Mouse (Mus musculus) embryonic facial prominence, embryonic 12.5 days (tissue): ENCODE measurements at regions not wholly inside any gene's neighbourhood (a gene's known extent, or its start where the extent isn't known, plus 50 kb on each side); places are given as distances from the start of the nearest gene placed in this dataset.
"Not testable (repeated sequence)": the region's sequence is repeated elsewhere in the genome, so short reads cannot be mapped to it uniquely, and the experiment has no call there.

Experiments
- ATAC-seq: fragments of 200-750 bp; cut with Nextera tagmentation; 2 replicates; pipeline ENCODE4 v1.8.0; 2017; ENCODE audit not compliant: insufficient number of reproducible peaks, insufficient read depth, low FRiP score, low TSS enrichment
- H3K27ac ChIP-seq: fragments of 300-500 bp; sonication (generic); 2 replicates; pipeline ENCODE4 v1.5.1; 2016; ENCODE audit warnings: mild to moderate bottlenecking
- H3K27me3 ChIP-seq: fragments of 300-500 bp; sonication (generic); 2 replicates; pipeline ENCODE4 v1.6.1; 2016; ENCODE audit warnings: mild to moderate bottlenecking, moderate library complexity
- H3K36me3 ChIP-seq: fragments of 300-500 bp; sonication (generic); 2 replicates; pipeline ENCODE4 v1.6.1; 2016; ENCODE audit warnings: mild to moderate bottlenecking
- H3K4me1 ChIP-seq: fragments of 300-500 bp; sonication (generic); 2 replicates; pipeline ENCODE4 v1.6.1; 2016
- H3K4me2 ChIP-seq: fragments of 300-500 bp; sonication (generic); replicated peaks from 2 replicates; pipeline ENCODE4 v1.6.1; 2016; ENCODE audit warnings: mild to moderate bottlenecking, moderate library complexity
- H3K4me3 ChIP-seq: fragments of 300-500 bp; sonication (generic); 2 replicates; pipeline ENCODE4 v1.5.1; 2016; ENCODE audit warnings: mild to moderate bottlenecking
- H3K9ac ChIP-seq: fragments of 300-500 bp; sonication (generic); 2 replicates; pipeline ENCODE4 v1.6.1; 2016; ENCODE audit warnings: mild to moderate bottlenecking, moderate library complexity
- H3K9me3 ChIP-seq: fragments of 300-500 bp; sonication (generic); 2 replicates; pipeline ENCODE4 v1.6.1; 2016; ENCODE audit warnings: mild to moderate bottlenecking, moderate library complexity
- WGBS: fragments of 180-500 bp; shearing (Covaris S2); methylation state at CpG from one replicate; pipeline ENCODE4 v1.1.7; 2016; 5-methylcytosine and 5-hydroxymethylcytosine counted together

DNA sequence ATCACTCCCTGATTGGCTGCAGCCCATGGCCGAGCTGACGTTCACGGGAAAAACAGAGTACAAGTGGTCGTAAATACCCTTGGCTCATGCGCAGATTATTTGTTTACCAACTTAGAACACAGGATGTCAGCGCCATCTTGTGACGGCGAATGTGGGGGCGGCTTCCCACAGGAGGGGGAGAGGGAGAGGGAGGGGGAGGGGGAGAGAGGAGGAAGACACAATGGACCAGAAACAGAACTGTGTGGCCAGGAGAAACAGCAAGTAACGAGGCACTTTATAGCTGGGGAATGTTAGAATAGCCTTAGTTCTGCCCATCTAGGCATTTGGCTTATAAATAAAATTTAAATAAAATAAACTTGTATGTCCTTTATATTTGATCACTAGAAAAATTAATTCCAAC is 240.7 kb upstream of the Podxl start:
- not testable (repeated sequence) for H3K36me3 ChIP-seq, ATAC-seq, H3K4me2 ChIP-seq, H3K4me1 ChIP-seq, H3K9ac ChIP-seq, H3K27ac ChIP-seq, H3K9me3 ChIP-seq, H3K4me3 ChIP-seq, H3K27me3 ChIP-seq
- 78% methylated on average over 6 of the region's 10 CpGs for WGBS

DNA sequence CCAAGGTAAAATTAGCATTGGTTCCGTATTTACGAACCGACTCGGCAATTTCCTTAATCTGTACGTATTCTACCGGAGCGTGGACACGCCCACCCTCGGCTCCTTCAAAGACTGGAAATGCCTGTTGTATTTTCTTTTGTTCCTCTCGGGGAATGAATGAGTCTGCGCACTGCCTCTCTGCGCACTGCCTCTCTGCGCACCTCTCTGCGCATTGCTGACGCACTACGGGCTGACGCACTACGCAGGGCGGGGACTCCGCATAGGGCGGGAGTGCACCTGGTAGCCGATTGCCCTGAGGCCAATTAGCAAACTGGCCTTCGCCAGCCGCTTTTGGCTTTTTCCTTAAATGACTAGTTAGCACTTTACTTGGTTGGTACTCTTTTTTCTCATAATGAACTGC is 239.4 kb upstream of the Podxl start:
- not testable (repeated sequence) for H3K9me3 ChIP-seq, H3K36me3 ChIP-seq, H3K4me3 ChIP-seq, H3K9ac ChIP-seq, H3K4me1 ChIP-seq, H3K27me3 ChIP-seq, H3K4me2 ChIP-seq, ATAC-seq, H3K27ac ChIP-seq
- WGBS: 95% methylated on average over 13 of the region's 24 CpGs

- Histone ChIP-seq H3K4me1 (no peaks in the 10 kb centered on the region), H3K9ac (no peak overlapping the region), H3K36me3 (no peaks in the 10 kb centered on the region), H3K27ac (no peak overlapping the region), H3K4me2 (no peak overlapping the region), H3K27me3 (no peaks in the 10 kb centered on the region), H3K9me3 (no peaks in the 10 kb centered on the region), H3K4me3 (no peak overlapping the region)
- WGBS: 83% methylated on average over 7 of the region's 7 CpGs
- no peak for ATAC-seq
These were observed 227.8 kb upstream of the Podxl start for GRCm38 (mm10) chr6:31791547-31791946.

GRCm38 (mm10) chr6:31790906-31791305 is 227.1 kb upstream of the Podxl start:
- ATAC-seq: no peak
- Histone ChIP-seq H3K4me2 (no peak overlapping the region), H3K4me1 (no peaks in the 10 kb centered on the region), H3K27ac (no peak overlapping the region), H3K27me3 (no peaks in the 10 kb centered on the region), H3K9ac (no peak overlapping the region), H3K36me3 (no peaks in the 10 kb centered on the region), H3K4me3 (no peak overlapping the region), H3K9me3 (no peaks in the 10 kb centered on the region)
- WGBS: 72% methylated on average over 2 of the region's 2 CpGs

- ATAC-seq: no peak
- Histone ChIP-seq H3K36me3 (no peaks in the 10 kb centered on the region), H3K4me3 (no peak overlapping the region), H3K4me2 (no peak overlapping the region), H3K9ac (no peak overlapping the region), H3K27me3 (no peaks in the 10 kb centered on the region), H3K27ac (no peak overlapping the region), H3K9me3 (peaks cover 2% of the 10 kb centered on the region; the same call in 1 of the 2 replicates), H3K4me1 (no peaks in the 10 kb centered on the region)
- WGBS: 70% methylated on average over 3 of the region's 3 CpGs
These were observed 213.1 kb upstream of the Podxl start for GRCm38 (mm10) chr6:31776841-31777240.

DNA sequence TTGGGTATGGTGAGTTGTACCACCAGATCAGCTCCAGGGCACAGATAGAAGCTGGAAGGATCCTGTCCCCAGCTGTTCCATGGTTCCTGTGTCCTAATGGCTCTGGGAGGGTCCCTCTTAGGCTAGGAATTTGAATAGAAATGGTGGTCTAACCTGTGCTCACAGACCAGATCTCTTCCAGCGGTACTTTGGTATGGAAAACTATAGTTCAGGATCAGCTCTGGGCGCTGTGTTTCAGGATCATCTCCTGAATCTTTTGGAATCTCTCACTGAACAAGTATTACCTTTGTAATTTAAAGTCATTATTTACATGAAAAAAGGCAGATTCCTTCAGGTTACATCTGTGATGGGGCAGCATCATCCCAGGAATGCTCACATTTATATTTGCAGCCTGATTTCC is 208.1 kb upstream of the Podxl start:
- no peak overlapping the region for H3K4me2 ChIP-seq
- no peak overlapping the region for H3K9ac ChIP-seq
- H3K27ac ChIP-seq: no peak overlapping the region
- H3K27me3 ChIP-seq: no peaks in the 10 kb centered on the region
- ATAC-seq: no peak
- H3K9me3 ChIP-seq: peaks cover 2% of the 10 kb centered on the region; the same call in 1 of the 2 replicates
- H3K36me3 ChIP-seq: no peaks in the 10 kb centered on the region
- H3K4me3 ChIP-seq: no peak overlapping the region
- H3K4me1 ChIP-seq: no peaks in the 10 kb centered on the region
- WGBS: 91% methylated on average over 2 of the region's 2 CpGs

DNA sequence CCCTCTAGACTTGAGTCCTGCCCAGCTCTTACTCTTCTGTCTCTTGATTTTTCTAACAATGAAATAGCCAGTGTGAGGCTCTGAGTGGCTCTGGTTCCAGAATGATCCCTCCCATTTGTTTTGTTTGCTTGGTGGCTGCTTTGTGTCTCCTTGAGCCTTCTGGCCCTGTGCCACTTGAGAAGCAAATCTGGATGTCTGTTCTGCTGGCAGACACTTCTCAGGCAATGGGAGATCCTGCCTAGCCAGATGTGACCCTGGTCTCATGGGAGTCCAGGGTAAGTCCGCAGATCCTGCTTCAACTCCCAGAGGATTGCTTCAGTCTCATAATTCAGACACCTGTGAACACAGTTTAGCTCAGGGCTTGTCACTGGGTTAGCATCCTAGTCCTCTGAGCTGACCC is 181.8 kb upstream of the Podxl start:
- no peak for ATAC-seq
- no peak overlapping the region for H3K4me3 ChIP-seq
- no peaks in the 10 kb centered on the region for H3K9me3 ChIP-seq
- no peaks in the 10 kb centered on the region for H3K27me3 ChIP-seq
- no peak overlapping the region for H3K27ac ChIP-seq
- H3K4me1 ChIP-seq: no peaks in the 10 kb centered on the region
- H3K4me2 ChIP-seq: no peak overlapping the region
- H3K9ac ChIP-seq: no peak overlapping the region
- WGBS: 54% methylated on average over 1 of the region's 1 CpGs
- no peaks in the 10 kb centered on the region for H3K36me3 ChIP-seq

DNA sequence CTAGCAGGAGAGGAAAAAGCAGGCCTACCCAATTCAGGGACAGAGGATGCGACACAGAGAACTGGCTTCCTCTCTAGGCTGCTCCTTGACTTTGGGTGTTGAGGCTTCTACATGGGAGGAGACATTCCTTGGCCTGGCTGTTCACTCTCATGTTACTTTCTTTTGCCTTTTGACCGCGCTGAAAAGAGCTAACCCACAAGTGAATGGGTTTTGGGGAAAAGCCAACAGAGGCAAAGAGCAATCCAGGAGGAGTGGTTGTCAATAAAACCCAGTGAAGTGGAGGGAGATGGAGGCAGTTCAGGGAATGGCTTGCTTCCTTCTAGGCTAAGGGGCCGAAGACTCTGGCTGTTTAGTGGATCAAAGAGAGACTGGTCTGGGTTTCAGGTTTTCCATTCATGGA is 167.6 kb upstream of the Podxl start:
- Histone ChIP-seq H3K9me3 (no peaks in the 10 kb centered on the region), H3K27ac (no peak overlapping the region), H3K9ac (no peak overlapping the region), H3K36me3 (no peaks in the 10 kb centered on the region), H3K27me3 (no peaks in the 10 kb centered on the region), H3K4me1 (no peaks in the 10 kb centered on the region), H3K4me2 (no peak overlapping the region), H3K4me3 (no peak overlapping the region)
- ATAC-seq: no peak
- WGBS: 92% methylated on average over 4 of the region's 4 CpGs

- no peak overlapping the region for H3K9ac ChIP-seq
- H3K36me3 ChIP-seq: no peaks in the 10 kb centered on the region
- no peaks in the 10 kb centered on the region for H3K9me3 ChIP-seq
- H3K27me3 ChIP-seq: no peaks in the 10 kb centered on the region
- H3K27ac ChIP-seq: no peak overlapping the region
- 70% methylated on average over 9 of the region's 9 CpGs for WGBS
- no peak overlapping the region for H3K4me2 ChIP-seq
- no peak for ATAC-seq
- H3K4me3 ChIP-seq: no peak overlapping the region
- no peaks in the 10 kb centered on the region for H3K4me1 ChIP-seq
These were observed 155.8 kb upstream of the Podxl start for GRCm38 (mm10) chr6:31719614-31720013.

- Histone ChIP-seq H3K27me3 (no peaks in the 10 kb centered on the region), H3K36me3 (no peaks in the 10 kb centered on the region), H3K4me2 (no peak overlapping the region), H3K27ac (no peak overlapping the region), H3K9ac (no peak overlapping the region), H3K9me3 (no peaks in the 10 kb centered on the region), H3K4me3 (no peak overlapping the region), H3K4me1 (no peaks in the 10 kb centered on the region)
- no peak for ATAC-seq
- WGBS: 81% methylated on average over 4 of the region's 4 CpGs
These were observed 155.1 kb upstream of the Podxl start for GRCm38 (mm10) chr6:31718843-31719242.

DNA sequence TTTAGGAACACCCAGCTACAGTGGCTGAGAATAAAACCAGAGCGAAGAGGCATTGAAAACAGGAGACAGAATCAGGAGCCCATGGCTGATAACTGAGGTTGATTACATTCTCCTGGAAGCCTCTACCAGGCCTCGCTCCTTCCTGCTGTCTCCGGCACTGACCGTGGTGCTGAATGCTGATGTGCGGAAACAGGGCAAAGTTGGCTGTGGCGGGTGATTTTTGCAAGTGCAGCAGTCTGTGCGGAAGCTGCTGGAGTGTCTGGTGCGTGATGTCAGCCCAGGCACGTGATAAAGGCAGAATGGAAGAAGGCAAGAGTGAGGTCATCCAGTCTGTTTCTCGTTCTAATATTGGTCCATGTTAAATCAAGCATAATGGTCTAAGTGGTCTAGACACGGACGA is 153.8 kb upstream of the Podxl start:
- Histone ChIP-seq H3K4me1 (no peaks in the 10 kb centered on the region), H3K36me3 (no peaks in the 10 kb centered on the region), H3K9me3 (no peaks in the 10 kb centered on the region), H3K27ac (no peak overlapping the region), H3K27me3 (no peaks in the 10 kb centered on the region), H3K4me3 (no peak overlapping the region), H3K9ac (no peak overlapping the region), H3K4me2 (no peak overlapping the region)
- no peak for ATAC-seq
- whole genome bisulfite sequencing: 23% methylated on average over 12 of the region's 12 CpGs

GRCm38 (mm10) chr6:31707256-31707655 is 143.5 kb upstream of the Podxl start:
- Histone ChIP-seq H3K9ac (no peak overlapping the region), H3K4me2 (no peak overlapping the region), H3K4me1 (no peaks in the 10 kb centered on the region), H3K4me3 (no peak overlapping the region), H3K27ac (no peak overlapping the region), H3K27me3 (peaks cover 3% of the 10 kb centered on the region; the same call in 1 of the 2 replicates), H3K36me3 (no peaks in the 10 kb centered on the region), H3K9me3 (no peaks in the 10 kb centered on the region)
- no peak for ATAC-seq
- WGBS: 68% methylated on average over 3 of the region's 3 CpGs

DNA sequence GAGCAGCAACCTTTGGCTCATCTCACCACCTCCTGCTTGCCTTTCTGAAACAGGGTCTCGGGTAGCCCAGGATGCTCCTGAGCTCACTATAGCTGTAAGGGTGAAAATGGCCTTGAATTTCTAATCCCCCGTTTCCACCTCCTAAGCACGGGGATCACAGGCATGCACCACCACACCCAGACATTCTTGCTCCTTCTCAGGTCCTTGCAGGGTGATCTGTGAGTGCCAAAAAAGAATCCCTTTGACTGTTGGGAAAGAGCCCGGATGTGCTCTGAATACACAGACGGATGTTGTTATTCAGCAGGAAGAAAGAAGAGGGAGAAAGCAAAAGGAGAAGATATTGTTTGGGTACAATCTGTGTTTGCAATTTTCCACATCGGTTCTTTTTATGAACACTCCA is 140.4 kb upstream of the Podxl start:
- 77% methylated on average over 6 of the region's 6 CpGs for WGBS
- no peak for ATAC-seq
- H3K36me3 ChIP-seq: no peaks in the 10 kb centered on the region
- peaks cover 3% of the 10 kb centered on the region; the same call in 1 of the 2 replicates for H3K27me3 ChIP-seq
- H3K4me3 ChIP-seq: no peak overlapping the region
- no peak overlapping the region for H3K27ac ChIP-seq
- H3K9me3 ChIP-seq: no peaks in the 10 kb centered on the region
- H3K9ac ChIP-seq: no peak overlapping the region
- no peaks in the 10 kb centered on the region for H3K4me1 ChIP-seq
- no peak overlapping the region for H3K4me2 ChIP-seq
